Mouse (Mus musculus): ENCODE results near the gene Pnpla7. TPM values are rescaled to one million over a fixed set of nuclear protein-coding genes. Genes with fewer than 3 reads are reported as not detected.

Gene Pnpla7
- total and polyA plus RNA-seq, 2 experiments from 2014 or later, result 10.9 to 19.5 TPM

- no peak overlapping the region for H3K4me2 ChIP-seq (ENCODE audit: low read depth, low read length)
- no peak overlapping the region for H3K9ac ChIP-seq (replicated peaks; ENCODE audit: low read depth, low read length)
- H3K27me3 ChIP-seq (ENCODE audit: control insufficient read depth, insufficient read depth, low read length), result no peaks in the 10 kb centered on the region
- no peaks in the 10 kb centered on the region for H3K4me1 ChIP-seq (ENCODE audit: control insufficient read depth, insufficient read depth)
- no peak for DNase-seq (ENCODE audit: low spot score)
- no peak for TF ChIP-seq EP300 (IDR thresholded peaks at IDR 0.05; ENCODE audit: low read depth)
- no peak for TF ChIP-seq CTCF (IDR thresholded peaks at IDR 0.05; ENCODE audit: low read depth)
- no peak overlapping the region for H3K27ac ChIP-seq (ENCODE audit: low read depth)
- ATAC-seq (ENCODE audit: insufficient read depth, low read depth), result no peak
- no peaks in the 10 kb centered on the region for H3K9me3 ChIP-seq (replicated peaks; ENCODE audit: control insufficient read depth, low read length)
- H3K36me3 ChIP-seq (replicated peaks; ENCODE audit: control insufficient read depth, insufficient read depth, low read length), result no peaks in the 10 kb centered on the region
- H3K4me3 ChIP-seq (ENCODE audit: low read depth, low read length), result no peak overlapping the region
- WGBS, result 90% methylated on average over 4 of the region's 4 CpGs
These were observed 96.6 kb downstream of the Pnpla7 start for GRCm38 (mm10) chr2:25072398-25072797.

DNA sequence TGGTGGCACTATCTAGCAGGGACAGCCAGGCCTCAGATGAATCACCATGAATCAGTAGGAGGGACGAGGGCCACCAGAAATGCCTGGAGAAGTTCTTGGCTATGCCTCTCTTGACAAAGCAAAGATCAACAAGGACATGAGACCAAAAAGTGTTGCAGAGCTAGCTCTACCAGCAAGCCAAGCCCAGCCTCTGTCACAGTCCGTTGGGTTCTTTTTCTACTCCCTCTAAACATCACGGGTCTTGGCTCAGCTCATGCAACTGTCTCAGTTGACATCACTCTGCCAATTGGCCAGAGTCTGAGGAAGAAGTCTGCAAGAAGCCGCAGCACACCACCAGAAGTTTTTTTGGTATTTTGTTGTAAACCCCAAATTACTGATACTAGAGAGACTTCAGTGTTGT is 99.7 kb downstream of the Pnpla7 start:
- Histone ChIP-seq H3K36me3 (replicated peaks; ENCODE audit: control insufficient read depth, insufficient read depth, low read length) (no peaks in the 10 kb centered on the region), H3K27me3 (ENCODE audit: control insufficient read depth, insufficient read depth, low read length) (no peaks in the 10 kb centered on the region), H3K27ac (ENCODE audit: low read depth) (no peak overlapping the region), H3K9me3 (replicated peaks; ENCODE audit: control insufficient read depth, low read length) (no peaks in the 10 kb centered on the region), H3K9ac (replicated peaks; ENCODE audit: low read depth, low read length) (no peak overlapping the region), H3K4me3 (ENCODE audit: low read depth, low read length) (no peak overlapping the region), H3K4me2 (ENCODE audit: low read depth, low read length) (no peak overlapping the region), H3K4me1 (ENCODE audit: control insufficient read depth, insufficient read depth) (no peaks in the 10 kb centered on the region)
- TF ChIP-seq EP300 (IDR thresholded peaks at IDR 0.05; ENCODE audit: low read depth) (no peak), CTCF (IDR thresholded peaks at IDR 0.05; ENCODE audit: low read depth) (no peak)
- DNase-seq (ENCODE audit: low spot score) (no peak), ATAC-seq (ENCODE audit: insufficient read depth, low read depth) (no peak)
- 62% methylated on average over 4 of the region's 4 CpGs for WGBS

DNA sequence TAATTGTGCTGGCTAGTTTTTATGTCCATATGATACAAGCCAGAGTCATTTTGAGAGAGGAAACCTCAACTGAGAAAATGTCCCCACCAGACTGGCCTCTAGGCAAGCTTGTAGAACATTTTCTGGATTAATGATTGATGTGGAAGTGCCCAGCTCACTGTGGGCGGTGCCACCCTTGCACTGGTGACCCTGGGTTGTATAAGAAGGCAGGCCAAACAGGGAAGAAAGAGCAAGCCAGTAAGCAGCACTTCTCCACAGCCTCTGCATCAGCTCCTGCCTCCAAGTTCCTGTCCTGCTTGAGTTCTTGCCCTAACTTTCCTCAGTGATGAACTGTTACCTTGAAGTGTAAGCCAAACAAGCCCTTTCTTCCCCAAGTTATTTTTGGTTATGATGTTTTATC is 103.1 kb downstream of the Pnpla7 start:
- Histone ChIP-seq H3K4me3 (ENCODE audit: low read depth, low read length) (no peak overlapping the region), H3K36me3 (replicated peaks; ENCODE audit: control insufficient read depth, insufficient read depth, low read length) (no peaks in the 10 kb centered on the region), H3K27ac (ENCODE audit: low read depth) (no peak overlapping the region), H3K4me2 (ENCODE audit: low read depth, low read length) (no peak overlapping the region), H3K27me3 (ENCODE audit: control insufficient read depth, insufficient read depth, low read length) (no peaks in the 10 kb centered on the region), H3K9ac (replicated peaks; ENCODE audit: low read depth, low read length) (no peak overlapping the region), H3K4me1 (ENCODE audit: control insufficient read depth, insufficient read depth) (no peaks in the 10 kb centered on the region), H3K9me3 (replicated peaks; ENCODE audit: control insufficient read depth, low read length) (no peaks in the 10 kb centered on the region)
- DNase-seq (ENCODE audit: low spot score), result no peak
- WGBS, result 50% methylated on average over 1 of the region's 1 CpGs
- no peak for ATAC-seq (ENCODE audit: insufficient read depth, low read depth)
- no peak for TF ChIP-seq EP300 (IDR thresholded peaks at IDR 0.05; ENCODE audit: low read depth)
- TF ChIP-seq CTCF (IDR thresholded peaks at IDR 0.05; ENCODE audit: low read depth), result no peak

GRCm38 (mm10) chr2:25080076-25080475 is 104.2 kb downstream of the Pnpla7 start, which contains the start of gene Entpd8:
Entpd8 (plus strand) TSS chr2:25080304.
- Histone ChIP-seq H3K4me1 (ENCODE audit: control insufficient read depth, insufficient read depth) (no peaks in the 10 kb centered on the region), H3K36me3 (replicated peaks; ENCODE audit: control insufficient read depth, insufficient read depth, low read length) (no peaks in the 10 kb centered on the region), H3K9ac (replicated peaks; ENCODE audit: low read depth, low read length) (no peak within 1 kb of the TSS), H3K27me3 (ENCODE audit: control insufficient read depth, insufficient read depth, low read length) (no peaks in the 10 kb centered on the region), H3K4me3 (ENCODE audit: low read depth, low read length) (no peak within 1 kb of the TSS), H3K4me2 (ENCODE audit: low read depth, low read length) (no peak within 1 kb of the TSS), H3K9me3 (replicated peaks; ENCODE audit: control insufficient read depth, low read length) (no peaks in the 10 kb centered on the region), H3K27ac (ENCODE audit: low read depth) (no peak within 1 kb of the TSS)
- 38% methylated on average over 5 of the region's 5 CpGs for WGBS
- ATAC-seq (ENCODE audit: insufficient read depth, low read depth), result no peak
- TF ChIP-seq EP300 (IDR thresholded peaks at IDR 0.05; ENCODE audit: low read depth), result no peak
- no peak for TF ChIP-seq CTCF (IDR thresholded peaks at IDR 0.05; ENCODE audit: low read depth)
- no peak for DNase-seq (ENCODE audit: low spot score)

DNA sequence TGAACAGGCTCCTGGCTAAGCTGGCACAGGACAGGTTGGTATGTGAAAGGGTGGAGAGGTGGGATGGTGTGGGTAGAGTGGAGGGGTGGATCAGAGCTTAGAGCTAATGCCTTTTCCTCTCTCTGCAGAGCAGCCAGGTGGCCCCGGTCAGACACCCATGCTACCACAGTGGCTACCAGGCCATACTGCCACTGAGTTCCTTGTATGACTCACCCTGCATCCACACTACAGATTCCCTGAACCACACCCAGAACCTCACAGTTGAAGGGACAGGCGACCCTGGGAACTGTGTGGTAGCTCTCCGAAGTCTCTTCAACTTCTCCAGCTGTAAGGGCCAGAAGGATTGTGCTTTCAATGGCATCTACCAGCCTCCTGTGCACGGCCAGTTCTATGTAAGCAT is 107.9 kb downstream of the Pnpla7 start:
- 64% methylated on average over 4 of the region's 4 CpGs for WGBS

GRCm38 (mm10) chr2:25085571-25085970 is 109.7 kb downstream of the Pnpla7 start:
- WGBS, result 88% methylated on average over 5 of the region's 5 CpGs
- H3K9me3 ChIP-seq (replicated peaks; ENCODE audit: control insufficient read depth, low read length), result no peaks in the 10 kb centered on the region
- H3K27ac ChIP-seq (ENCODE audit: low read depth), result no peak overlapping the region
- no peak overlapping the region for H3K4me2 ChIP-seq (ENCODE audit: low read depth, low read length)
- H3K4me1 ChIP-seq (ENCODE audit: control insufficient read depth, insufficient read depth), result 0 out of 2 replicates have a peak, but pooled peaks cover 2% of the 10 kb centered on the region
- no peaks in the 10 kb centered on the region for H3K27me3 ChIP-seq (ENCODE audit: control insufficient read depth, insufficient read depth, low read length)
- H3K9ac ChIP-seq (replicated peaks; ENCODE audit: low read depth, low read length), result no peak overlapping the region
- DNase-seq (ENCODE audit: low spot score) (no peak), ATAC-seq (ENCODE audit: insufficient read depth, low read depth) (no peak)
- no peak overlapping the region for H3K4me3 ChIP-seq (ENCODE audit: low read depth, low read length)
- TF ChIP-seq CTCF (IDR thresholded peaks at IDR 0.05; ENCODE audit: low read depth), result no peak
- no peak for TF ChIP-seq EP300 (IDR thresholded peaks at IDR 0.05; ENCODE audit: low read depth)
- H3K36me3 ChIP-seq (replicated peaks; ENCODE audit: control insufficient read depth, insufficient read depth, low read length), result no peaks in the 10 kb centered on the region

More for the DNA sequence above, 107.9 kb downstream of the Pnpla7 start:
- no peaks in the 10 kb centered on the region for H3K9me3 ChIP-seq (replicated peaks; ENCODE audit: control insufficient read depth, low read length)
- no peaks in the 10 kb centered on the region for H3K27me3 ChIP-seq (ENCODE audit: control insufficient read depth, insufficient read depth, low read length)
- no peak overlapping the region for H3K4me3 ChIP-seq (ENCODE audit: low read depth, low read length)
- H3K9ac ChIP-seq (replicated peaks; ENCODE audit: low read depth, low read length), result no peak overlapping the region
- H3K27ac ChIP-seq (ENCODE audit: low read depth), result no peak overlapping the region
- ATAC-seq (ENCODE audit: insufficient read depth, low read depth) (no peak), DNase-seq (ENCODE audit: low spot score) (no peak)
- no peak overlapping the region for H3K4me2 ChIP-seq (ENCODE audit: low read depth, low read length)
- H3K36me3 ChIP-seq (replicated peaks; ENCODE audit: control insufficient read depth, insufficient read depth, low read length), result no peaks in the 10 kb centered on the region
- 0 out of 2 replicates have a peak, but pooled peaks cover 2% of the 10 kb centered on the region for H3K4me1 ChIP-seq (ENCODE audit: control insufficient read depth, insufficient read depth)
- TF ChIP-seq EP300 (IDR thresholded peaks at IDR 0.05; ENCODE audit: low read depth) (no peak), CTCF (IDR thresholded peaks at IDR 0.05; ENCODE audit: low read depth) (no peak)

Measured in heart, postnatal 0 days (tissue).